Mouse (Mus musculus) lung, postnatal 0 days (tissue): ENCODE data around the gene Tctex1d1.

Experiments used
- CTCF ChIP-seq: IDR thresholded peaks from 2 replicates; pipeline ENCODE4 v1.5.1; 2016; ENCODE audit warnings: antibody characterized with exemption, mild to moderate bottlenecking
- EP300 ChIP-seq: IDR thresholded peaks from 2 replicates; pipeline ENCODE4 v1.6.1; 2016; ENCODE audit warnings: antibody characterized with exemption, mild to moderate bottlenecking, control low read depth

- TF ChIP-seq CTCF = no peak
- no peak for TF ChIP-seq EP300
These were observed 60.9 kb downstream of the Tctex1d1 start for GRCm38 (mm10) chr4:103039103-103039837.
